Mouse (Mus musculus): ENCODE data around the gene Acta2.
A peak's percentile ranks its signal among the peaks of the same experiment; 100 is the strongest.

Gene Acta2

DNA sequence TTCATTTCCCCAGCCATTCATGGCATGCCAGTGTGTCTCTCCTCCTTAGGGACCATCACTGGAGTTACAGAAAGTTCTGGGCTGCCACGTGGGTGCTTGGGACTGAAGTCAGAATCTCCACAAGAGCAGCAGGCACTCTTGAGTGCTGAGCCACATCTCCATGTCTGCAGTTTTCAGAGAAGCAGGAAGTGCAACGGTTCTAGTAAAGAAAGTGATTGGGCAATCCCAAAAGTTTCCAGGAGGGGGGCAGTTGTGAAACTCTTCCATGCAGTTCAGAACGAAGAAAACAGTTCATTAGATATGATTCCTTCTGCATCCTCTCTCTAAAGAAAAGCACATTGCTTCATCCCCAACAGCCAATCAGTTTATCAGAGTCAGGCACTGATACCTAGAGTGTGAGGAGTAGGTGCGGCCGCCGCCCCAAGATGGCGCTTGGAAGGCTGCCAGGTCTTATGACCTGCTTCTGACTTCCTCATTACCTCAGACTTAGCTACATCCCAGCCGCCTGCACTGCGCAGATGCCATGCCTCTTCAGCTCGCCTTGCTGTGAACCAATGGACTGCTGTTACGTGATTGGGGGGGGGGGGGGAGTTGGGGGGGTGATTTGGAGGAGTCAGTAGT is 14.8 kb upstream of the Acta2 start:
- DNase-seq (ENCODE audit: low read depth, low spot score), result no peak

DNA sequence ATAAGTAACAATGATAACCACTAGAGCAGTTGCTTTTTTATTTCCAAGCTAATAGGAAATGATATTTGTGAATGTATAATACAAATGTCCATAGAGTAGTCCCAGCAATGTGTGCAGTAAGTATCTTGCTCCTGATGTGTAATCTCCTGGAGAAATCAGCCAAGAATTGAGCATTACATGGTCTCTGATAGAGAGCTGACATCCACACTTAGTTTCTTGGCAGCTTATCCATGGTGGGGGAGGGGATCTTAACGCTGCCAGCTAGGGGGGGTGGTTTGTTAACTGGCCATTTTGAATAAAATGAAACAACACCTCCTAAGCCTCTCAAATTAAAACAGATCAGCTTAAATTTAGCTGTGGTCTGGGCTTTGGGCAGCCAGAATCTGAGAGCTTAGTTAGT is 13.6 kb upstream of the Acta2 start:
- no peak for DNase-seq (ENCODE audit: low read depth, low spot score)

DNA sequence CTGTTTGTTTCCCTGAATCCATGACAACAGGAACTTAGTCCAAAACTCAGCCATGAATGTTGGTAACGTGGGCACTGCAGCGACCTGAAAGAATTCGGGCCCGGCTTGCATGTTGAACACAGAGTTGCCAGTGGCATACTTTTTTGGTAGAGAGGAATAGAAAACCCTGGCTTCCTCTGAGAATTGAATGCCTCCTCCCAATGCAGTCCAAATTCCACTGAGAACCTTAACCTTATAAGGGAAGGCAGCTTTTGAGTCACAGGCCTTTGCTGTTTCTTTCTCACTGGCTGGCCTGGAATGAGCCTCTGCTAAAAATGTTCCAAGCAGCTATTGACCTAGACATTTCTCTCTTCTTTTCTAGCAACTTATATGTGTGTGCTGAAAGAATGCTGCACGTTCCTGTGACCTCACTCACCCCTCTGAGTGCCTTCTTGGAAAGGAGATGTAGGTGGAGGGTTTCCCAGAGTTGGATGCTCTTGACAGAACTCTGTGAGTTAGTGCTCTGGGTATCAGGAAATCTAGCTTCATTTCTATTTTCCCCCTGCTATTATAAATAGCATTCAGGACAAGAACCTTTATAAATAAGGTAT is 10.3 kb upstream of the Acta2 start:
- no peak for DNase-seq (ENCODE audit: low read depth, low spot score)

DNA sequence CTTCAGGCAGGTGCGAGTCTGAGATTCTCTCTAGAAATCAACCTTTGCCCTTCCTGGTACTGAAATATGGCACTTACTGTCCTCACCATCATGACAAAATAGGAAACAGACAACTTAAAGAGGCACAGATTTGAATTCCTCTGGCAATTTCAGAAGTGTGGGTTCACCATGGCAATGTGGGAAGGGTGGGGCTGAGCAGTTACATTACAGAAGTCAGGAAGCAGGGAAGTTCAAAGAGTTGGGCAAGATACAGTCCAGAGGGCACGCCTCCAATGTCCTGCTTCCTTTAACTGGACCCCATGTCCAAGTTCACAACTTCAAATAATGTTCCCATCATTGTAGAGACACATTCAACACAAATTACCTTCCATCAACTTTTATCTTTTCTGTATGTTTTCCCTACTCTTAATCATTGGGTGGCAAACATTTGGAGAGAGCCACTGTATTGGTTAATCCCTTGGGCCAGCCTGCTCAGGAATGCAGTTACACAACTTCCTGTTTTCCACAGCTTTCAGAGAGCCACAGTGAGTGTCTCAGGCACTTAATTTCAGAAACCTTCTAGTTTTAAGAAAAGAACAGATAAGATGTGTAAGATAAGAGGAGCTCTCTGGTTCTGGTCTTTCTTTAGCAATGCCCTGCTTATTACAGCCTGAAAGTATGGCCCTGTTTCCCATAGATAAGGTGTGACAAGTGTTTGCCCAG is 7.0 kb upstream of the Acta2 start:
- DNase-seq (ENCODE audit: low read depth, low spot score), result no peak

DNA sequence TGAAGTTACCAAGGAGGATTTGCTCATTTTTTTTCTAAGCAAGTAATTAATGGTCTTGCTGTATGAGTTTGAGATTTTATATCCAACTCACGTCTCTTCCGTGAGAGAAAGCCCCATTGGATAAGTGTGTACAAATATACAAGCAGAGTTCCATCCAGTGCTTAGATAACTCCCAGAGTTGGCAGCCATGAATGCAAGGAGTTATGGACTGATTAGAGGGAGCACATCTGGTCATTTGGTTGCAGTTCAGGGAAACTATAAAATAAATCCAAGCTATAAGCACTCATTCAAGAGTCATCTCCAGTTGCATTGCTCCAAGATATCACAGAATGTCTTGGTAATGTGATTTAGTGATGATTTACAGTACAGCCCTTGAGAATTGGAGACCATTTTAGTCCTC is 1.5 kb upstream of the Acta2 start:
- no peak for DNase-seq (ENCODE audit: low read depth, low spot score)

DNA sequence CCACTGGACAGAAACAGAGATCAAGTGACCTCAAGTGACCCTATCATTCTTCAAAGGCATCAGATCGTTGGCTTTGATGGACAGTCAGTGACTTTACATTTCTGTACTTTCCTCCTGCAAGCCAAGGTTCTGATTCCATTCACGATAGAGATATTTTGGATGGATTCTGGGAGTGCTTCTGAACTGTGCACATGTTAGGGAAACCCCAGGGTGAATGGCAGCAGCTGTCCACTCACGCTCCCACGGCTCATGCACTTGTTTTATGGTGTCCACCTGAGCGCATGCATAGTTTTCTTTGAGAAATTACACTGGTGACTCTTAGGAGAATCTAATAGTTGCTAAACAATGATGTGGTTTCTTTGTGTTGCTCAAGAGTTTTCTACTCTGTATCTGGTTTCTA is 759 bp upstream of the Acta2 start:
- DNase-seq (ENCODE audit: low read depth, low spot score), result no peak

DNA sequence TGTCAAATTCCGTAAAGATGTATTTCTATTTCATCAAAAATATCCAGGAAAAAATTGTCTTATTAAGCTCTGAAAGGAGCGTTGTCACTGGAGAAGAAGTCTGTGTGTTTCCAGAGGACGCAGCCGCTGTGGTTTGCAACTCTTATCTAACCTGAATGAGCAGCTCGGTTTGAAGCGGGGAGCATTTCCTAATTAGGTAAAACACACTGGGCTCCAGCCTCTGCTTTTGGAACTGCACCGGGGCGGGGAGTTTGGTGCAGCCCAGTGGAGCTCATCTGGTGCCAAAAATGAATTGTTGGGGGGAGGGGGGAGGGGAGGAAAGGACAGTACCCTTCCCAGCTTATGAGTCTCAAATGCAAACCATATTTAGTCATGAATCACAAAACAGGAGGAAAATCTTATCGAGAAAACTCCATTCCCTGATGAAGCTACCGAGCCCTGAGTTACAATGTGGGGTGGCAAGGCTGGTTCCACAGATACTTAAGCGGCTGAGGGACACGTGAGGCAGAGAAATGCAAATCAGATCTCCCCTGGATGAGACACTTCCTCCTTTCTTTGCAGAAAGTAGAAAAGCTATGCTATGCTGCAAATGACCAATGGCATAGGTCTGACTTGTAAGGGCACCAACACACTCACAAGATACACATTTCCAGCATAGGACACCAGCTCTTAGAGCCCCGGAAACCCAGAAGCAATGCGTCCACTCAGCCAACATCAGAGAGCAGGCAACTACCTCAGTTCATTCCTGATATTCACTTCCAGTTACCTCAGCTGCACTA is 1.1 kb downstream of the Acta2 start:
- DNase-seq (ENCODE audit: low read depth, low spot score), result no peak

DNA sequence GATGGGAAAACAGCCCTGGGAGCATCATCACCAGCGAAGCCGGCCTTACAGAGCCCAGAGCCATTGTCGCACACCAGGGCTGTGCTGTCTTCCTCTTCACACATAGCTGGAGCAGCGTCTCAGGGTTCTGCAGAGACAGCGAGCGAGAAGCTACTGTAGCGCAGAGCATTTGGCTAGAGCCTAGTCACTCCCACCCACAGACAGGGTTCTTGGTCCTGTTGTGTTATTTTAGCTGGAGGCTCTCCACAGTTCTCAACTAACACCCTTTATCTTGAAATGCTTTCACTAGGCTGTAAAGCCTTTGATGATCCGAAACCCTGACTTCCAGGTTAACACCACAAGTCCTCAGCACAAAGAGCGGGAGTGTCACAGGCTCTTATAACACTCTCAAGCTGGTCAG is 2.9 kb downstream of the Acta2 start:
- no peak for DNase-seq (ENCODE audit: low read depth, low spot score)

DNA sequence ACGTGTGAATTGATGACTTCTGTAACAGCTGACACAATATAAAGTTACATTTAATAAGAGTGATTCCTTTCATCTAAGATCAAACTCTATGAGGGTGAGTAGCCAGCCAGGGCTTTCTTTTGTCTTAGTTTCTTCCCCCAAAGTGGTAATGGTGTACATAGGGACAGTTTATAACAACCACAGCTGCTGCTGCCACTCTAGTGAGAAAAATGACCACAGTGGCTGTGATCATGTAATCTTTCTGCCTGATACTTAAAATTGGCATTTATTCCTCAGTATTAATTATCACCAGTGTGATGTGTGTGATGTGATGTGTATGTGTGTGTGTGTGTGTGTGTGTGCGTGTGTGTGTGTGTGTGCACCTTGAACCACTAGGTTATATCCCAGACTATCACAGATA is 3.5 kb downstream of the Acta2 start:
- DNase-seq (ENCODE audit: low read depth, low spot score), result no peak

DNA sequence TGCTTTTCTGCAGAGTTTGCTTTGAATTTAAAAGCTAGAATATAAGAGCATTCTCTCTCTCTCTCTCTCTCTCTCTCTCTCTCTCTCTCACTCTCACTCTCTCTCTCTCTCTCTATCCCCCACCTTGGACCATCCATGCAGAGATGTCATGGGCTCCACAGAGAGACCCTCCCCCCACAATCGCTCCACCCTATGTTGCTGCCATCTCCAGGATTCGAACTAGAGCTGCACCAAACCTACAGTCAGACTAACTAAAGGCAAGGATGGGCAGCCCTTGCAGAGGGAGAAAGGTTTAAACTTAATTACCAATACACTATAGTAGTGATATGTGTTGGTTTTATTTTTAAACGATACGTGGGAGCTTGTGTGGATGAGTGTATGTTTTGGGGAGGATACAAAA is 4.8 kb downstream of the Acta2 start:
- no peak for DNase-seq (ENCODE audit: low read depth, low spot score)

DNA sequence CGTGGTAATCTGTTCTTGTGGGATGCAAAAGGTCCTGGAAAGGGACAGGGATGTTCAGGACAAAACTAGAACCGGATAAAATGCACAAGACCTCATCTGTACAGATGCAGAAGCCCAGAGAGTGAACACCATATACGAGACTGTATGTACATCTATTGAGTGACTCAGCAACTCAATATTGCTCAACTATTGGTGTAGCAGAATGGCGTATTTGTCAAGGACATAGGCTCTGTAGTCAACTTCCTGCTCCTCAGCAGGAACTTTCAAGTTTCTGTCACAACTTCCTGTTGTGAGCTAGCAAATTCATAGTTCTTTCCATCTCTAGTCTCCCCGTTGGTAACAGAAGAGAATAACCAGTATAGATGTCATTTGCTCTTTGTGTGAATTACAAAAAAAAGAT is 6.8 kb downstream of the Acta2 start:
- no peak for DNase-seq (ENCODE audit: low read depth, low spot score)

DNA sequence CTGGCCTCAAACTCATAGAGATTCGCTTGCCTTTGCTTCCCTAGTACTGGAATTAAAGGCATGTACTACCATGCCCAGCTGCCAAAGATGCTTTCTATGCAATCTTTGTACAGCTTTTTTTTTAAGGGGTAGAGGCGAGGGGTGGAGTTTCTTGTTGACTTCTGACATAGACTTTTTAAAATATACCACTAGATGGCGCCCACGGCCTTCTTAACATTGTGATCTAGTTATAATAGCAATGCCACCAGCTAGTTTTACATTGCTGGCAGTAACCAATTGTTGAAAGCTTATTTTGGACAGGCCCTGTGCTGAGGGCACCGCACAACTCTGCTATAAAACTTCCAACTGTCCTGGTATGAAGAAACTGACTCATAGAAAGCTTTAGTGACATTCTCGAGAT is 11.3 kb downstream of the Acta2 start:
- peak; percentile 11 for DNase-seq (ENCODE audit: low read depth, low spot score)

DNA sequence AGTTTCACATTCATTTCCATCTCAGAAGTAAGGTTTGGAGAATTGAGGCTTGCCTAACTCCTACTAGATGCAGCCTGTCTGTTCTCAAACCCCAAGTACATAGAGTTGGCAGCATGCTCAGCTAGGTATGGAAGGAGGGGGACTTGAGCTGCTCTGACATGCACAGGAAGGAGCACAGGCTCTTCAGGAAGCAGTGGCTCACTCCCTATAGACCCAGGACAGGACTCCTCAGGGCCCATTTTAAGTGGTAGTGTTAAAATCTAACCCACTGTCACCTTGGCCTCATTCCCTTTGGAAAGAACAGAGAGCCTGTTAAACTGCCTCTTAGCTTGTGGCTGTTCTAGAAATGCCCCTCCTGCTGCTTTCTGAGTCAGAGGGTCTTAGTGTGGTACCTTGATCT is 12.5 kb downstream of the Acta2 start:
- DNase-seq (ENCODE audit: low read depth, low spot score), result no peak

DNA sequence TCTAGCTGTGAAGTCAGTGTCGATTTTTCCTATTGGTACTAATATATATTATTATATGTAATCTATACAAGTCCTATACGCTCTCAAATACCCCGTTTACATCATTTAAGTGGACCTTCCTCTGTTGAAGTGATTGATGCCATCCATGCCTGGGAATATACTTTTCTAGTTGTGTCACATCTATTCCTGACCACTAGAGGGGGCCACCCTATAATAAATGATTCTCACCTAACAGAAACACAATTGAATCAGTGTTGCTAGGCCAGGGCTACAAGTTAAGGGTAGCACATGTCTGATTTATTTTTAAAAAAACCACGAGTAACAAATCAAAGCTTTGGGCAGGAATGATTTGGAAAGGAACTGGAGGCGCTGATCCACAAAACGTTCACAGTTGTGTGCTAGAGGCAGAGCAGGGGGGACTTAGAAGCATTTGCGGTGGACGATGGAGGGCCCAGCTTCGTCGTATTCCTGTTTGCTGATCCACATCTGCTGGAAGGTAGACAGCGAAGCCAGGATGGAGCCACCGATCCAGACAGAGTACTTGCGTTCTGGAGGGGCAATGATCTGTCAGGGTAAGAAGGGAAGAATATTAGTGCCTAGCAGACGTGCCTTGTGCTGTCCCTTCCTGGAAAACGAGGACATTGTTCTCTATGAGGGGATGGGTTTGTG is 14.0 kb downstream of the Acta2 start:
- DNase-seq (ENCODE audit: low read depth, low spot score), result no peak

DNA sequence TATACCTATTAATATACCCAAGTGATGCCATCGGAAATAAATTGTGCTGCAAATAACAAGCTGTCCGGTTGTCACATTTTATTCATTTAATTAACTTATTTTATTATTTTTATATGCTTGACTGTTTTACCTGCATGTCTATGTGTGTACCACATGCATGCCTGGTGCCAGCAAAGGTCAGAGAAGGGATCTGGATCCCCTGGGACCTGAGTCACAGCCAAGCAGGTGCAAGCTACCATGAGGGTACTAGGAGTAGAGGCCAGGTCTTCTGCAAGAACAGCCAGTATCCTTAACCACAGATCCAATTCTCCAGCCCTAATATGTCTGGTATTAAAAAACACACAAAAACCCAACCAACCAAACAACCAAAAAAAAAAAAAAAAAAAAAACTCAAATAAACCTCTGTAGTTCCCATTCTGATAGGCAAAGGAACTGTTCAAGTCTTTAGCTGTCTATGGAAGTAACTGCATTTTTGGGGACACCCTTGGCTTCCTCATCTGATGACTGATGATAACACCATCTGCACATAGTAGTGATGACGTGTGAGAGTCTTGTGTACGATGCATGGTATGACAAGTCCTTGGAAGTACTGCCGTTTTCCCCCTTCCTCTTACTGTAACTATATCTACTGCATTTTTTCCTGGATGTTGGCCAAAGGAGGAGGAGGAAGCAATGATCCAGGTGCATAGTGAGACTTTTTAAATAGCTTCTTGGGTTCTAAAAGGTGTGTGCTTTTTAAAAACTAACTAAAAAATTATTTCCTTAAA is 14.9 kb downstream of the Acta2 start:
- no peak for DNase-seq (ENCODE audit: low read depth, low spot score)

DNA sequence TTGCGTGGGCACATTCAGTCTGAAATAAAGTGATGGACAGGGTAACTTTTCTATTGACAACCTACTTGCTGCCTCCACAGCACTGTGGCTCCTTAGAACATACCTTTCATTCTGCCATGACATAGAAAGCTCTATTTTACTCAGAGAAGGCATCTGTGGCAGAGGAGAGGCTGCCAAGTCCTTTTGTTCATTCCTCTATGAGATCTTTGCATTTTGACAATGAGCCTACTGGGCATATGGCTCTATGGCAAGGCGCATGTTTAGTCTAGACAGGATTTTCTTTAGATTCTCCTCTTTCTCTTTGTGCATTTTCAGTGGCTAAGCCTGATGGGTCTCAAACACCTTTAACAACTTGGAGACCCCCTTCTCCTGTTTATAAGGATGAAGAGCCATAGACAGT is 17.6 kb downstream of the Acta2 start:
- DNase-seq (ENCODE audit: low read depth, low spot score), result no peak

DNA sequence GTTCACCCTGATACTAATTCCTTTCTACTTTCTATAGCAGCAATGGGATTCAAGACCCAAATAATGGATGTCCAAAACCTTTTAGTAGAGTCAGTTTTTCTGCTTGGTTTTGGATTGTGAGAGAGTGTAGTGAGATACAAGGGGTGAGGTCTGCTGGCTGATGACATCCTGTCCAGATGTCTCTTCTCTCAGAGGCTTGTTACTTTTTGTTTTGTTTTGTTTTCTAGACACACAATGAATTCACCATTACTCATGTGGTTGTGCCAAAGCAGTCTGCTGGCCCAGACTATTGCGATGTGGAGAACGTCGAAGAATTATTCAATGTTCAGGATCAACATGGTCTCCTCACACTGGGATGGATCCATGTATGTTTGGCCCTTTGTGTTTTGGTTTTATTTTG is 19.3 kb downstream of the Acta2 start:
- DNase-seq (ENCODE audit: low read depth, low spot score), result no peak

DNA sequence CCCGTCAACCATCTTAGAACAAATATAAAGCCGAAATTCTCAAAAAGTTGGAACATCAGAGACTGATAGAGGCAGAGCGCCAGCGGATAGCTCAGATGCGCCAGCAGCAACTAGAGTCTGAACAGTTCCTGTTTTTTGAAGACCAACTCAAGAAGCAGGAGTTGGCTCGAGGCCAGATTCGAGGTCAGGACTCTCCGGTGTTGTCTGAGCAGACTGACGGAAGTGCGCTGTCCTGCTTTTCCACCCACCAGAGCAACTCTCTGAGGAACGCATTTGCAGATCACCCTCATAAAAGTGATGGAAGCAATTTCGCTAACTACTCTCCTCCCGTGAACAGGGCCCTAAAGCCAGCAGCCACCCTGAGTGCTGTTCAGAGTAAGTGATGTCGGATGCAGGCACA is 21.4 kb downstream of the Acta2 start:
- no peak for DNase-seq (ENCODE audit: low read depth, low spot score)

DNA sequence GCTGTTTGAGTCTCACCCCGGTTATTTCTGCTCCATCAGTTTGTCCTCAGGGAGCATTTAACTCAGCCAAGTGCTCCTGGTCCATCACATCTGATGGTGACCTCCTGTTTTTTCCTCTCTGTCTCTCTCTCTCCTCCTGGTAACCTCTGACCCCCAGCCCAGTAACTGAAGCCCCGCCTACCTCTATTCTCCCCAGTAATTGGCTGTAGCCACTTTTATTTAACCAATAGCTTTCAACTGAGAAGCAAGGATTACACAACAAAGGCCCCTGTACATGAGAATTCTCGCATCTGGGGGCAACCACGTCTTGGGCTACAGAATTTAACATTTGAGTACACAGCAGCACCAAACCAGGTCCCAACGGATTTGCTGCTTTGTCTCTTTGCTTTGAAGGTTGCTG is 23.1 kb downstream of the Acta2 start:
- no peak for DNase-seq (ENCODE audit: low read depth, low spot score)

DNA sequence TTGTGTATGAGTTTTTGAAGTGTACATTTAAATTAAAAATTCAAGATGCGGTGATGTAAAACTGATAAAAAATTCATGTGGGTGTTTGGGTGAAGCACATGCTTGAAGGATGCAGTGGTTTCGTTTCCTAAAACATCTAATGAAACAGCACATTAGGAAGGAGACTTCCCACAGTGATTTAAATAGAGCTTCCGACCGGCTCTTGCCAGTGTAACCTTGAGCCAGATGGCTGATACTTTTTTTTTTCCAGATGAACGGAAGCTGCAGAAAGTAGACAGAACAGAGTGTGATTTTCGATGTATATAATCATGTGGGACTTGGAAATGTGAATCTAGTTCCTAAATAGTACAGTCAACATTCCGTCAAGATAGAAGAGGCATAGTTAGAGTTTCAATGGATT is 23.8 kb downstream of the Acta2 start:
- DNase-seq (ENCODE audit: low read depth, low spot score), result no peak

DNA sequence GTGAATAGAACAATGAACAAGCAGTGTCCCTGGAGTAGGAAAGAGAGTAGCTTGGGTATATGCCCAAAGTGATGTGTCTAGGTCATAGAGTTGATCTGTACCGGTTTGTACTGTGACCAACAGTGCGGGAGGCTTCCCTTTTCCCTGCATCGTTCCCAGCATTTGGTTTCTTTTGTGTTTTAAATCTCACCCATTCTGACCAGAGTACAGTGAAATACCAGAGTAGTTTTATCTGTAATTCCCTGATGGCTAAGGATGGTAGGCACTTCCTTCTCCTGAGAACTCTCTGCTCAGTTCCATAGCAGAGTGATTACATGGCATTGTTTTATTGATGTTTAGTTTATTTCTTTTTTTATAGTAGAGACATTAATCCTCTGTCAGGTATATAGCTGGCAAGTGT is 32.6 kb downstream of the Acta2 start:
- no peak for DNase-seq (ENCODE audit: low read depth, low spot score)

All from WW6 (cell line).